22 mouse cellular contexts compared by ENCODE assay signal in genomic region chr15:85244414-85245161, GRCm38 (mm10). TPM values are rescaled to one million over a fixed set of nuclear protein-coding genes. Genes with fewer than 3 reads are reported as not detected.
DNase-seq lines count a peak whose midpoint lies in the region; ATAC-seq and TF ChIP-seq lines count a peak whose summit lies in the region.
"Had no signal": no experiment of that assay in that cellular context is flagged by ENCODE, and none has a peak within 500 bp of the region (broad histone marks: within the 10 kb centered on the region; RNA-seq: fewer than 3 reads in every experiment).

No protein-coding gene starts in this region.

- H3K4me3 ChIP-seq in hindbrain, postnatal 0 days (ENCODE audit: low read length), result no peak overlapping the region
- no peak overlapping the region for H3K4me3 ChIP-seq in hindbrain, embryonic 10.5 days
- H3K4me3 ChIP-seq in midbrain, postnatal 0 days (ENCODE audit: low read depth, low read length), result no peak overlapping the region
- no peak overlapping the region for H3K4me3 ChIP-seq in midbrain, embryonic 14.5 days (replicated peaks; ENCODE audit: low read depth, low read length)
- H3K4me3 ChIP-seq: hindbrain, embryonic 15.5 days; limb, embryonic 12.5 days had no signal

- ATAC-seq in hindbrain, postnatal 0 days, result no peak
- ATAC-seq in midbrain, postnatal 0 days (ENCODE audit: low FRiP score), result no peak
- ATAC-seq in midbrain, embryonic 14.5 days (ENCODE audit: low FRiP score, low TSS enrichment), result no peak
- ATAC-seq: CD4-positive, CD25-positive, alpha-beta regulatory T cell, adult 4 months; forebrain, postnatal 0 days; liver, postnatal 0 days; lung, postnatal 0 days; midbrain, embryonic 16.5 days had no signal

- H3K4me2 ChIP-seq in hindbrain, postnatal 0 days (ENCODE audit: low read depth, low read length), result no peak overlapping the region
- H3K4me2 ChIP-seq in midbrain, postnatal 0 days (ENCODE audit: low read depth, low read length, poor library complexity, severe bottlenecking), result no peak overlapping the region
- no peak overlapping the region for H3K4me2 ChIP-seq in midbrain, embryonic 14.5 days (ENCODE audit: low read length)
- H3K4me2 ChIP-seq: hindbrain, embryonic 15.5 days; limb, embryonic 12.5 days; liver, embryonic 11.5 days had no signal

- H3K27ac ChIP-seq in hindbrain, postnatal 0 days, result no peak overlapping the region
- H3K27ac ChIP-seq in hindbrain, embryonic 10.5 days, result no peak overlapping the region
- H3K27ac ChIP-seq in midbrain, postnatal 0 days (ENCODE audit: low read depth, low read length), result no peak overlapping the region
- no peak overlapping the region for H3K27ac ChIP-seq in midbrain, embryonic 14.5 days (replicated peaks; ENCODE audit: low read depth, low read length)
- H3K27ac ChIP-seq: hindbrain, embryonic 15.5 days; kidney, postnatal 0 days; limb, embryonic 12.5 days; macrophage had no signal

- H3K9ac ChIP-seq in hindbrain, postnatal 0 days (replicated peaks; ENCODE audit: low read length), result no peak overlapping the region
- H3K9ac ChIP-seq in midbrain, postnatal 0 days (replicated peaks; ENCODE audit: low read length, poor library complexity, severe bottlenecking), result no peak overlapping the region
- no peak overlapping the region for H3K9ac ChIP-seq in midbrain, embryonic 14.5 days (replicated peaks; ENCODE audit: low read length)
- H3K9ac ChIP-seq: forebrain, postnatal 0 days; hindbrain, embryonic 15.5 days; limb, embryonic 12.5 days; liver, postnatal 0 days had no signal

- no peak for TF ChIP-seq CTCF in hindbrain, postnatal 0 days (IDR thresholded peaks at IDR 0.05; ENCODE audit: low read depth)
- no peak for TF ChIP-seq CTCF in midbrain, postnatal 0 days (IDR thresholded peaks at IDR 0.05)

- no peaks in the 10 kb centered on the region for H3K9me3 ChIP-seq in hindbrain, postnatal 0 days (ENCODE audit: low read length)
- H3K9me3 ChIP-seq in hindbrain, embryonic 10.5 days, result no peaks in the 10 kb centered on the region
- H3K9me3 ChIP-seq in midbrain, postnatal 0 days (ENCODE audit: low read length), result no peaks in the 10 kb centered on the region
- no peaks in the 10 kb centered on the region for H3K9me3 ChIP-seq in midbrain, embryonic 14.5 days (ENCODE audit: control insufficient read depth, low read length)
- H3K9me3 ChIP-seq: hindbrain, embryonic 15.5 days; limb, embryonic 12.5 days had no signal

- no peaks in the 10 kb centered on the region for H3K27me3 ChIP-seq in hindbrain, postnatal 0 days (ENCODE audit: insufficient read depth, low read length)
- H3K27me3 ChIP-seq in hindbrain, embryonic 10.5 days (ENCODE audit: insufficient read depth, poor library complexity, severe bottlenecking), result no peaks in the 10 kb centered on the region
- no peaks in the 10 kb centered on the region for H3K27me3 ChIP-seq in midbrain, postnatal 0 days (ENCODE audit: insufficient read depth, low read length)
- H3K27me3 ChIP-seq in midbrain, embryonic 14.5 days (ENCODE audit: control insufficient read depth, insufficient read depth, low read length), result no peaks in the 10 kb centered on the region
- H3K27me3 ChIP-seq: hindbrain, embryonic 15.5 days; limb, embryonic 12.5 days had no signal

- WGBS in hindbrain, postnatal 0 days, result 83% methylated on average over 13 of the region's 13 CpGs
- WGBS in hindbrain, embryonic 10.5 days, result 94% methylated on average over 13 of the region's 13 CpGs
- 90% methylated on average over 13 of the region's 13 CpGs for WGBS in midbrain, postnatal 0 days
- WGBS in midbrain, embryonic 14.5 days, result 93% methylated on average over 13 of the region's 13 CpGs

- DNase-seq in cerebellum, postnatal 10 days, result peak; percentile 23 to 29
- DNase-seq in cerebellum, adult 11 months, result no peak
- peak; percentile 51 for DNase-seq in hindbrain, postnatal 0 days (ENCODE audit: low spot score)
- DNase-seq in hindbrain, embryonic 10.5 days (ENCODE audit: low spot score), result no peak
- DNase-seq in midbrain, postnatal 0 days (ENCODE audit: low spot score), result peak; percentile 24
- DNase-seq in midbrain, embryonic 14.5 days, result no peak
- no peak for DNase-seq in frontal cortex, adult 2 months (ENCODE audit: extremely low spot score in 1 of 2, low spot score in 1 of 2)
- DNase-seq: cerebellum, adult 11-12 months; cerebellum, postnatal 14 days; forebrain, postnatal 0 days; heart, postnatal 4 days; layer of hippocampus, postnatal 36 days; liver, postnatal 0 days; thymus, postnatal 14 days had no signal

- peaks cover 1% of the 10 kb centered on the region; the same call in 1 of the 2 replicates for H3K36me3 ChIP-seq in hindbrain, postnatal 0 days (ENCODE audit: insufficient read depth, low read length)
- H3K36me3 ChIP-seq in hindbrain, embryonic 10.5 days, result peaks cover 96% of the 10 kb centered on the region
- H3K36me3 ChIP-seq in midbrain, postnatal 0 days (ENCODE audit: insufficient read depth, low read length), result no peaks in the 10 kb centered on the region
- H3K36me3 ChIP-seq in midbrain, embryonic 14.5 days (ENCODE audit: control insufficient read depth, insufficient read depth, low read length), result peaks cover 6% of the 10 kb centered on the region; the same call in 1 of the 2 replicates
- H3K36me3 ChIP-seq: hindbrain, embryonic 15.5 days had no signal

- H3K4me1 ChIP-seq in hindbrain, postnatal 0 days (ENCODE audit: insufficient read depth, low read length), result no peaks in the 10 kb centered on the region
- no peaks in the 10 kb centered on the region for H3K4me1 ChIP-seq in hindbrain, embryonic 10.5 days (replicated peaks)
- H3K4me1 ChIP-seq in midbrain, postnatal 0 days (ENCODE audit: insufficient read depth, low read length), result no peaks in the 10 kb centered on the region
- H3K4me1 ChIP-seq in midbrain, embryonic 14.5 days (ENCODE audit: control insufficient read depth, insufficient read depth, low read length), result no peaks in the 10 kb centered on the region
- H3K4me1 ChIP-seq: hindbrain, embryonic 15.5 days; limb, embryonic 12.5 days had no signal

RNA-seq across cellular contexts. Expression of gene Fbln1, which starts 38.8 kb away (rescaled TPM):
- total RNA-seq in hindbrain, postnatal 0 days (2014; rRNA removed), result 68.4 and 73.9 TPM in 2 replicates
- polyA plus RNA-seq in hindbrain, postnatal 0 days (2015; fragmentation: Nextera tagmentation; extraction: Ambion mirVana), result 48.3 and 52.1 TPM in 2 replicates
- 157 and 168 TPM in 2 replicates for polyA plus RNA-seq in hindbrain, embryonic 10.5 days (2016; fragmentation: Nextera tagmentation; extraction: Ambion mirVana)
- total RNA-seq in midbrain, postnatal 0 days (2014; rRNA removed), result 57.8 and 64.5 TPM in 2 replicates
- polyA plus RNA-seq in midbrain, postnatal 0 days (2015; fragmentation: Nextera tagmentation; extraction: Ambion mirVana), result 46.2 and 48.5 TPM in 2 replicates
- 16.7 and 37.0 TPM in 2 replicates for polyA plus RNA-seq in midbrain, embryonic 14.5 days (2014; fragmentation: Nextera tagmentation; extraction: Ambion mirVana)
- polyA plus RNA-seq in frontal cortex, adult 2 months (2012; rRNA removed), result 10.6 and 11.9 TPM in 2 replicates
- polyA plus RNA-seq: CD4-positive, CD25-positive, alpha-beta regulatory T cell, adult 4 months; macrophage had no signal

Comparison
In these comparisons a context has a peak if more than half of its experiments do, and no peak if none do; other contexts are left out.
1. DNase-seq: peak in cerebellum, postnatal 10 days (2 of 2), hindbrain, postnatal 0 days (single experiment) and midbrain, postnatal 0 days (single experiment); none in cerebellum, adult 11 months (single experiment), hindbrain, embryonic 10.5 days (single experiment), midbrain, embryonic 14.5 days (single experiment) and frontal cortex, adult 2 months (0 of 2).